Mouse (Mus musculus): ENCODE data around the gene Psmb3.

Gene Psmb3

GRCm38 (mm10) chr11:97753277-97753676 is 50.1 kb downstream of the Psmb3 start:
- DNase-seq (ENCODE audit: low read depth), result no peak

DNA sequence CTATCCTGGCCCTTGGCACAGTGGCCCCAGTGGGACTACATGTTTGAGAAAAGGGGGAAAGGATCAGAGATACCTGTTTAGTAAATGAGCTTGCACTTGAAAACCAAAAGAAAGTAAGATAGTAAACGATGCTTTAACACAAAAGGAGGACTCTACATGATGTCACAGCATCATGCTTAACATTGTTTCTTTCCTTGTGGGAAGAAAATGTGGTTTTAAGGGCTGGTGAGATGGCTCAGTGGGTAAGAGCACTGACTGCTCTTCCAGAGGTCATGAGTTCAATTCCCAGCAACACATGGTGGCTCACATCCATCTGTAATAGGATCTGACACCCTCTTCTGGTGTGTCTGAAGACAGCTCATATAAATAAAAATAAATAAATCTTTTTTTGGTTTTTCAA is 54.9 kb downstream of the Psmb3 start:
- DNase-seq (ENCODE audit: low read depth), result no peak

GRCm38 (mm10) chr11:97758942-97759341 is 55.7 kb downstream of the Psmb3 start:
- DNase-seq (ENCODE audit: low read depth), result no peak

- no peak for DNase-seq (ENCODE audit: low read depth)
Observed at GRCm38 (mm10) chr11:97761638-97762037, 58.4 kb downstream of the Psmb3 start.

Data from naive thymus-derived CD4-positive, alpha-beta T cell, adult 2 months (primary cell).